ENCODE assay signal across 13 mouse cellular contexts in genomic region chr13:46343226-46343625, GRCm38 (mm10).
A peak's percentile ranks its signal among the peaks of the same experiment; 100 is the strongest.
DNase-seq lines count a peak whose midpoint lies in the region; ATAC-seq lines count a peak whose summit lies in the region.
"Had no signal": no experiment of that assay in that cellular context is flagged by ENCODE, and none has a peak within 500 bp of the region (broad histone marks: within the 10 kb centered on the region; RNA-seq: fewer than 3 reads in every experiment).

No protein-coding gene starts in this region.

- no peaks in the 10 kb centered on the region for H3K9me3 ChIP-seq in hindbrain, embryonic 14.5 days (ENCODE audit: control insufficient read depth, low read length)
- H3K9me3 ChIP-seq: limb, embryonic 13.5 days had no signal

- H3K4me3 ChIP-seq in hindbrain, embryonic 14.5 days (replicated peaks; ENCODE audit: low read length), result no peak overlapping the region
- H3K4me3 ChIP-seq: erythroblast, embryonic 14.5 days; limb, embryonic 13.5 days had no signal

- H3K4me2 ChIP-seq in hindbrain, embryonic 14.5 days (replicated peaks), result no peak overlapping the region
- H3K4me2 ChIP-seq: limb, embryonic 13.5 days had no signal

- 64% methylated on average over 7 of the region's 7 CpGs for WGBS in hindbrain, embryonic 14.5 days

- H3K27ac ChIP-seq in hindbrain, embryonic 14.5 days, result no peak overlapping the region
- H3K27ac ChIP-seq: limb, embryonic 13.5 days had no signal

- no peaks in the 10 kb centered on the region for H3K27me3 ChIP-seq in hindbrain, embryonic 14.5 days (ENCODE audit: control insufficient read depth, insufficient read depth, low read length)
- H3K27me3 ChIP-seq: limb, embryonic 13.5 days had no signal

- H3K9ac ChIP-seq in hindbrain, embryonic 14.5 days, result no peak overlapping the region
- H3K9ac ChIP-seq: limb, embryonic 13.5 days had no signal

- H3K36me3 ChIP-seq in hindbrain, embryonic 14.5 days (replicated peaks; ENCODE audit: control insufficient read depth, insufficient read depth), result no peaks in the 10 kb centered on the region
- H3K36me3 ChIP-seq: limb, embryonic 13.5 days had no signal

- no peak for ATAC-seq in hindbrain, embryonic 14.5 days (ENCODE audit: low FRiP score)

- intact Hi-C loops in left cerebral cortex, postnatal 25 days (cut with DNase I), result no loop called here

- no peaks in the 10 kb centered on the region for H3K4me1 ChIP-seq in hindbrain, embryonic 14.5 days (replicated peaks; ENCODE audit: control insufficient read depth, insufficient read depth, low read length)

- peak; percentile 22 for DNase-seq in layer of hippocampus, adult 11-12 months (ENCODE audit: low spot score)
- DNase-seq in layer of hippocampus, postnatal 25 days (ENCODE audit: extremely low spot score in 1 of 2, low spot score in 1 of 2), result no peak
- DNase-seq in adrenal gland, postnatal 10 days, result peak; percentile 18
- DNase-seq in adrenal gland, postnatal 25 days, result peak; percentile 14
- peak; percentile 58 to 67 for DNase-seq in left cerebral cortex, postnatal 25 days (ENCODE audit: low spot score in 2 of 2)
- DNase-seq in lung, postnatal 14 days, result no peak
- no peak for DNase-seq in hindbrain, embryonic 14.5 days (ENCODE audit: low spot score)
- no peak for DNase-seq in gastrocnemius, postnatal 10 days
- DNase-seq: cerebellum, adult 8-10 months; lung, adult 18-20 months; thymus, adult 18-20 months had no signal

Comparison
In these comparisons a context has a peak if more than half of its experiments do, and no peak if none do; other contexts are left out.
1. DNase-seq: peak in layer of hippocampus, adult 11-12 months (single experiment), adrenal gland, postnatal 10 days (single experiment), adrenal gland, postnatal 25 days (single experiment) and left cerebral cortex, postnatal 25 days (2 of 2); none in layer of hippocampus, postnatal 25 days (0 of 2), lung, postnatal 14 days (single experiment), hindbrain, embryonic 14.5 days (single experiment) and gastrocnemius, postnatal 10 days (single experiment).